Comparison of ENCODE assay signal across 13 mouse cellular contexts in genomic region chr4:46825846-46826529, GRCm38 (mm10).
A peak's percentile ranks its signal among the peaks of the same experiment; 100 is the strongest.
DNase-seq lines count a peak whose midpoint lies in the region; ATAC-seq and TF ChIP-seq lines count a peak whose summit lies in the region.
"Had no signal": no experiment of that assay in that cellular context is flagged by ENCODE, and none has a peak within 500 bp of the region (broad histone marks: within the 10 kb centered on the region; RNA-seq: fewer than 3 reads in every experiment).

No protein-coding gene starts in this region.

- DNase-seq in ES-E14 (ENCODE audit: low read depth, low spot score) = no peak
- DNase-seq in kidney, adult 11 months = peak; percentile 61
- peak; percentile 68 for DNase-seq in kidney, postnatal 14 days
- DNase-seq in forebrain, embryonic 11.5 days (ENCODE audit: low spot score) = no peak
- DNase-seq in cerebellum, adult 9-10 months = no peak
- DNase-seq: adrenal gland, adult 2 months; cerebellum, postnatal 10 days; thymus, postnatal 14 days had no signal

- H3K27me3 ChIP-seq in intestine, postnatal 0 days (replicated peaks; ENCODE audit: control insufficient read depth, insufficient read depth, low read length) = no peaks in the 10 kb centered on the region
- H3K27me3 ChIP-seq in intestine, embryonic 16.5 days (replicated peaks; ENCODE audit: control insufficient read depth, insufficient read depth, low read length) = no peaks in the 10 kb centered on the region
- H3K27me3 ChIP-seq in forebrain, embryonic 11.5 days (ENCODE audit: control insufficient read depth, insufficient read depth, low read length) = no peaks in the 10 kb centered on the region

- 75% methylated on average over 10 of the region's 10 CpGs for WGBS in intestine, postnatal 0 days
- WGBS in intestine, embryonic 16.5 days = 77% methylated on average over 10 of the region's 10 CpGs
- WGBS in forebrain, embryonic 11.5 days = 87% methylated on average over 10 of the region's 10 CpGs

- no peaks in the 10 kb centered on the region for H3K4me1 ChIP-seq in intestine, postnatal 0 days (replicated peaks; ENCODE audit: control insufficient read depth, insufficient read depth, low read length)
- no peaks in the 10 kb centered on the region for H3K4me1 ChIP-seq in intestine, embryonic 16.5 days (ENCODE audit: control insufficient read depth, insufficient read depth, low read length)
- no peaks in the 10 kb centered on the region for H3K4me1 ChIP-seq in ES-E14 (ENCODE audit: control insufficient read depth in 2 of 2, insufficient read depth in 2 of 2, low read length in 2 of 2, poor library complexity in 1 of 2)
- no peaks in the 10 kb centered on the region for H3K4me1 ChIP-seq in forebrain, embryonic 11.5 days (replicated peaks; ENCODE audit: control insufficient read depth, insufficient read depth, low read length)

- peak; percentile 36; the same call in 1 of the 2 replicates for ATAC-seq in intestine, postnatal 0 days
- no peak for ATAC-seq in intestine, embryonic 16.5 days
- no peak for ATAC-seq in forebrain, embryonic 11.5 days (replicated peaks; ENCODE audit: low FRiP score)

- no peaks in the 10 kb centered on the region for H3K36me3 ChIP-seq in intestine, postnatal 0 days (ENCODE audit: control insufficient read depth, insufficient read depth)
- no peaks in the 10 kb centered on the region for H3K36me3 ChIP-seq in intestine, embryonic 16.5 days (ENCODE audit: control insufficient read depth, insufficient read depth, low read length)
- no peaks in the 10 kb centered on the region for H3K36me3 ChIP-seq in ES-E14 (ENCODE audit: control insufficient read depth, insufficient read depth, low read length, poor library complexity, severe bottlenecking)
- H3K36me3 ChIP-seq in forebrain, embryonic 11.5 days (ENCODE audit: control insufficient read depth, insufficient read depth, low read length) = no peaks in the 10 kb centered on the region
- H3K36me3 ChIP-seq: forebrain, embryonic 12.5 days; midbrain, embryonic 10.5 days had no signal

- H3K4me3 ChIP-seq in intestine, postnatal 0 days (ENCODE audit: low read depth, low read length) = no peak overlapping the region
- H3K4me3 ChIP-seq in intestine, embryonic 16.5 days (ENCODE audit: low read length) = no peak overlapping the region
- no peak overlapping the region for H3K4me3 ChIP-seq in ES-E14 (ENCODE audit: insufficient read depth in 1 of 2, low read depth in 1 of 2, low read length in 2 of 2, poor library complexity in 1 of 2, severe bottlenecking in 1 of 2)
- no peak overlapping the region for H3K4me3 ChIP-seq in forebrain, embryonic 11.5 days (ENCODE audit: low read depth, low read length)
- H3K4me3 ChIP-seq: forebrain, embryonic 12.5 days; midbrain, embryonic 10.5 days had no signal

- H3K9ac ChIP-seq in intestine, postnatal 0 days (ENCODE audit: low read depth, low read length) = no peak overlapping the region
- no peak overlapping the region for H3K9ac ChIP-seq in intestine, embryonic 16.5 days (ENCODE audit: low read depth, low read length)
- no peak overlapping the region for H3K9ac ChIP-seq in ES-E14 (ENCODE audit: insufficient read depth, low read depth, low read length, poor library complexity, severe bottlenecking)
- H3K9ac ChIP-seq in forebrain, embryonic 11.5 days (ENCODE audit: low read length) = no peak overlapping the region
- H3K9ac ChIP-seq: forebrain, embryonic 12.5 days; hindbrain, embryonic 14.5 days had no signal

- peak; percentile 18; the same call in 1 of the 2 replicates for TF ChIP-seq CTCF in intestine, postnatal 0 days (IDR thresholded peaks at IDR 0.05; ENCODE audit: low read depth)

- in situ Hi-C loops in ES-E14 (cut with MboI; ENCODE audit: low sequenced_read_pairs in 2 of 2, unreplicated experiment in 2 of 2) = no loop called here

- H3K9me3 ChIP-seq in intestine, postnatal 0 days (ENCODE audit: control insufficient read depth) = no peaks in the 10 kb centered on the region
- H3K9me3 ChIP-seq in intestine, embryonic 16.5 days (ENCODE audit: control insufficient read depth, low read length) = no peaks in the 10 kb centered on the region
- H3K9me3 ChIP-seq in ES-E14 (ENCODE audit: control insufficient read depth, insufficient read depth, low read depth, low read length) = no peaks in the 10 kb centered on the region
- H3K9me3 ChIP-seq in forebrain, embryonic 11.5 days (ENCODE audit: control insufficient read depth, low read length) = no peaks in the 10 kb centered on the region
- H3K9me3 ChIP-seq: forebrain, embryonic 12.5 days; midbrain, embryonic 10.5 days had no signal

- H3K27ac ChIP-seq in intestine, postnatal 0 days (ENCODE audit: low read depth, low read length) = no peak overlapping the region
- no peak overlapping the region for H3K27ac ChIP-seq in intestine, embryonic 16.5 days (ENCODE audit: low read length)
- no peak overlapping the region for H3K27ac ChIP-seq in ES-E14 (ENCODE audit: insufficient read depth, low read depth, low read length, poor library complexity, severe bottlenecking)
- no peak overlapping the region for H3K27ac ChIP-seq in forebrain, embryonic 11.5 days (ENCODE audit: low read depth, low read length)
- H3K27ac ChIP-seq: forebrain, embryonic 12.5 days; hindbrain, embryonic 14.5 days; midbrain, embryonic 10.5 days had no signal

- no peak overlapping the region for H3K4me2 ChIP-seq in intestine, postnatal 0 days (replicated peaks; ENCODE audit: low read depth)
- no peak overlapping the region for H3K4me2 ChIP-seq in intestine, embryonic 16.5 days (ENCODE audit: low read depth, low read length)
- H3K4me2 ChIP-seq in forebrain, embryonic 11.5 days (ENCODE audit: low read depth, low read length, severe bottlenecking) = no peak overlapping the region
- H3K4me2 ChIP-seq: forebrain, embryonic 12.5 days; hindbrain, embryonic 14.5 days had no signal

TF ChIP-seq in ES-E14, 5 proteins besides CTCF, POLR2A, EP300 and RAD21:
- TF ChIP-seq MAFK (IDR thresholded peaks at IDR 0.05; ENCODE audit: insufficient read depth, low read depth, low read length) (peak; percentile 95), HCFC1 (IDR thresholded peaks at IDR 0.05; ENCODE audit: borderline replicate concordance, insufficient read depth, low read length) (no peak)

Comparison
In these comparisons a context has a peak if more than half of its experiments do, and no peak if none do; other contexts are left out.
1. DNase-seq: peak in kidney, adult 11 months (single experiment) and kidney, postnatal 14 days (single experiment); none in ES-E14 (single experiment), forebrain, embryonic 11.5 days (single experiment) and cerebellum, adult 9-10 months (single experiment).